Mouse (Mus musculus): ENCODE data around the gene Olfr1009. TPM values are rescaled to one million over a fixed set of nuclear protein-coding genes. Genes with fewer than 3 reads are reported as not detected.
A peak's percentile ranks its signal among the peaks of the same experiment; 100 is the strongest.
"Not testable (repeated sequence)": the region's sequence is repeated elsewhere in the genome, so short reads cannot be mapped to it uniquely, and the experiment has no call there.

The Olfr1009 gene
- not detected for total RNA-seq (2021)
- long read RNA-seq, experiment 1 = 0 reads
- long read RNA-seq, experiment 2 = 0 reads

- no peak for DNase-seq (ENCODE audit: low spot score in 2 of 2)
- intact Hi-C loops (cut with DNase I) = no loop called here
Observed at GRCm38 (mm10) chr2:85715119-85715518, at the start of gene Olfr1009. TSS of gene Olfr1009 (plus strand) at chr2:85715419.

DNA sequence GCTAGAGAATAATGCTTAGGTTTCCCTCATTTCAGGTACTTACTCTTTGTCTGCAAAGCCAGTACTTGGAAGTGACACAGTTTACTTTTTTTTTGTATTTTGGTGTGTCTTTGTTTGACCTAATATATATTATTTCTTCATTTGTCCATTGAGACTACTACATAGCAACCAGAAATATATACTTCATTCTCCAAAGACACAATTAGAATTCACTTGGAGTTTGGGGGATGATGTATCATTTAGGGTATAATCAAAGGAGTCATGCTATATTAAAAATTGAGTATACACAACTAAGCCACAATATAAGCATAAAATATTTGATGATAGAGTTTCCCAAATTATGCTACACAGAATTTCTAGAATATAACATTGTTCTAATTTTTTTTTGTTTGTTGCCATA is 36.6 kb upstream of the Olfr1009 start, which contains the start of gene Olfr1006:
Gene Olfr1006 (minus strand): TSS at position 101 of the 400 bp plus-strand sequence.
- no peak for DNase-seq (ENCODE audit: low spot score in 2 of 2)
- intact Hi-C loops (cut with DNase I) = no loop called here

DNA sequence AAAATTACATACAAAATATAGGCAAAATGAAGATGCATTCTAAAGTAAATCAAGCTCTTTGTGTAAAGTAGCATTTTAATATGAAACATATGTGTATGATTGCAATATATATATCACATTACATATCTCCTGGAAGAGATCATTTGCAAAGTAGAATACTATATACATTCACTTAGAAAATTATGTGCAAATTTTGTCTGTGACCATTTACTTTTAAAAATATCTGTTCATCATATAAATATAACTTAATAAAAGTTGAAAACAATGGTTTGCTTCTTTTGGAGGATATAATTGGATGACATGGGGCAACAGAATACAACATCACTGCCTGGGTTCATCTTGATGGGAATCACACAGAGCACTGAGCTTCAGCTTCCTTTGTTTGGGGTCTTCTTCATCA is 26.1 kb upstream of the Olfr1009 start, which contains the start of gene Olfr1008:
Gene Olfr1008 (plus strand): TSS at position 301 of the 400 bp plus-strand sequence.
- DNase-seq (ENCODE audit: low spot score in 2 of 2) = no peak
- intact Hi-C loops (cut with DNase I) = no loop called here

DNA sequence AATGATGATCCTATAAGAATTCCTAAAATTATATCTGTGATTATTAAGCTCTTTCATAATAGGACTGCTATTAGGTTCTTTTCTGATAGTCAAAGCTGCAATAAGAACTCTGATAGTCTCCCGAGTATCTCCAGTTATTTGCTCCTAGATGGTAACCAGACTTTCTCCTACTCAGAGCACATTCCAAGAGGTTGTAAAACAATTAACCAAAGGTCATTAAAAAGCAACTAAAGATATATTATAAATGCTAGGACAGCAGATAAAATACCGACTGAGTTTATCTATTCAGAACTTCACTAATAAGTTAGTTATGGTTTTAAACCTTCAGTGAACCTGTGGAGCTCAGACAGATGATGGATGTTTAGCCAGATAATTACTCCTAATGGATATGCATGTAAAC is 4.5 kb upstream of the Olfr1009 start:
- intact Hi-C loops (cut with DNase I) = not testable (repeated sequence)

GRCm38 (mm10) chr2:85711159-85711558 is 4.1 kb upstream of the Olfr1009 start:
- DNase-seq (ENCODE audit: low spot score in 2 of 2) = no peak
- intact Hi-C loops (cut with DNase I) = no loop called here

More for the DNA sequence above, 4.5 kb upstream of the Olfr1009 start:
- not testable (repeated sequence) for DNase-seq (ENCODE audit: low spot score in 2 of 2)

GRCm38 (mm10) chr2:85725793-85726192 is 10.6 kb downstream of the Olfr1009 start:
- intact Hi-C loops (cut with DNase I) = loop anchor here (5.0 kb wide), 1 partner anchor 737 kb away; no protein-coding TSS in a partner anchor
- peak; percentile 38 to 41 for DNase-seq (ENCODE audit: low spot score in 2 of 2)

DNA sequence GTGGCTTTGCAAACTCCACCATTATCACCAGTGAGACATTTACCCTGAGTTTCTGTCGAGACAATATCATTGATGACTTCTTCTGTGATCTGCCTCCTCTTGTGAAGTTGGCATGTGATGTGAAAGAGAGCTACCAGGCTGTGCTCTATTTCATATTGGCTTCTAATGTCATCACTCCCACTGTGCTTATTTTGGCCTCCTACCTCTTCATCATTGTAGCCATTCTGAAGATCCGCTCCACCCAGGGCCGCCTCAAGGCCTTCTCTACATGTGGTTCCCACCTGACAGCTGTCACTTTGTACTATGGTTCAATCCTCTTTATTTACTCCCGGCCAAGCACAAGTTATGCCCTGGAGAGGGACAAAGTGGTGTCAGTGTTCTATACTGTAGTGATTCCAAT is 38.6 kb downstream of the Olfr1009 start:
- intact Hi-C loops (cut with DNase I) = no loop called here
- no peak for DNase-seq (ENCODE audit: low spot score in 2 of 2)

- DNase-seq (ENCODE audit: low spot score in 2 of 2) = no peak
- intact Hi-C loops (cut with DNase I) = no loop called here
Observed at GRCm38 (mm10) chr2:85762666-85763065, 47.4 kb downstream of the Olfr1009 start, which contains the start of gene Olfr1012. TSS of gene Olfr1012 (minus strand) at chr2:85762766.

GRCm38 (mm10) chr2:85766798-85767197 is 51.6 kb downstream of the Olfr1009 start, which contains the start of gene Olfr1013:
TSS of gene Olfr1013 (plus strand) at chr2:85767098.
- no peak for DNase-seq (ENCODE audit: low spot score in 2 of 2)
- intact Hi-C loops (cut with DNase I) = no loop called here

DNA sequence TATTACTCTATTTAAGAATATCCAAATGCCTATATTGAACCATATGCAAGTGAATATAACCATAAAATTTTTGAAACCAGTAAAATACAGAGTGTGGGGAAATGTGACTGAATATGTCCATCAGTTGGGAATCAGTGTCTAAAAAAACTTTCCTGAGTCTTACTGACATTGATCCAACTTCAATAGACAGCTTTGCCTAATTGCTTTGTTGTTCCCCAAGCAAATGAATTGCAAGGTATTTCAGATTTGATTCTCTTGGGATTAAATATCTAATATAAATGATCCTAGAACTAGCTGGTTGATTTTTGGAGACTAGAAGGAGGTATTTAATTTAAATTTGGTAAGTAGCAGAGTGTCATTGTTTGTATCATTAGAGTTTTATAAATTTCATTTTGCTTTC is 57.2 kb downstream of the Olfr1009 start, which contains the start of gene Olfr1014:
Gene Olfr1014 (plus strand): TSS at position 301 of the 400 bp plus-strand sequence.
- DNase-seq (ENCODE audit: low spot score in 2 of 2) = no peak
- intact Hi-C loops (cut with DNase I) = no loop called here

Other genes starting within 250 kb of the Olfr1009 start
- gene 4833423E24Rik, start 196.4 kb upstream of the Olfr1009 start, total RNA-seq (2021) = under 1 TPM in 1 of 2 experiments, not detected in 1; 0.19 TPM
- not detected for gene Olfr996, start 136.2 kb upstream of the Olfr1009 start, total RNA-seq (2021)
- gene Olfr998, start 126.5 kb upstream of the Olfr1009 start, total RNA-seq (2021) = not detected
- not detected for gene Olfr1000, start 103.5 kb upstream of the Olfr1009 start, total RNA-seq (2021)
- not detected for gene Olfr1002, start 64.7 kb upstream of the Olfr1009 start, total RNA-seq (2021)
- not detected for gene Olfr154, start 51.0 kb upstream of the Olfr1009 start, total RNA-seq (2021)
- gene Olfr1006, start 36.7 kb upstream of the Olfr1009 start, total RNA-seq (2021) = not detected
- gene Olfr1008, start 26.0 kb upstream of the Olfr1009 start, total RNA-seq (2021) = not detected
- not detected for gene Olfr1012, start 47.3 kb downstream of the Olfr1009 start, total RNA-seq (2021)
- not detected for gene Olfr1013, start 51.7 kb downstream of the Olfr1009 start, total RNA-seq (2021)
- gene Olfr1014, start 57.3 kb downstream of the Olfr1009 start, total RNA-seq (2021) = not detected
- gene Olfr1015, start 66.6 kb downstream of the Olfr1009 start, total RNA-seq (2021) = not detected
- gene Olfr1016, start 87.1 kb downstream of the Olfr1009 start, total RNA-seq (2021) = not detected
- not detected for gene Olfr1018, start 103.1 kb downstream of the Olfr1009 start, total RNA-seq (2021)
- not detected for gene Olfr1019, start 130.1 kb downstream of the Olfr1009 start, total RNA-seq (2021)
- gene Olfr1020, start 131.6 kb downstream of the Olfr1009 start, total RNA-seq (2021) = not detected
- not detected for gene Olfr1022, start 153.2 kb downstream of the Olfr1009 start, total RNA-seq (2021)
- not detected for gene Olfr1023, start 170.2 kb downstream of the Olfr1009 start, total RNA-seq (2021)
- gene Olfr1024, start 189.6 kb downstream of the Olfr1009 start, total RNA-seq (2021) = not detected
- not detected for gene Olfr1025-ps1, start 199.8 kb downstream of the Olfr1009 start, total RNA-seq (2021)
- gene Olfr1026, start 206.1 kb downstream of the Olfr1009 start, total RNA-seq (2021) = not detected
- not detected for gene Olfr1028, start 235.0 kb downstream of the Olfr1009 start, total RNA-seq (2021)

Data from left cerebral cortex, postnatal 14 days (tissue).